Mouse (Mus musculus) testis, postnatal 10 days (tissue): Measurements from ENCODE around the gene Nup133.
A peak's percentile ranks its signal among the peaks of the same experiment; 100 is the strongest.

Source experiments
- DNase-seq: peaks from one replicate; pipeline ENCODE4 v3.0.0; 2021; ENCODE audit warnings: low spot score

Nup133 gene

DNA sequence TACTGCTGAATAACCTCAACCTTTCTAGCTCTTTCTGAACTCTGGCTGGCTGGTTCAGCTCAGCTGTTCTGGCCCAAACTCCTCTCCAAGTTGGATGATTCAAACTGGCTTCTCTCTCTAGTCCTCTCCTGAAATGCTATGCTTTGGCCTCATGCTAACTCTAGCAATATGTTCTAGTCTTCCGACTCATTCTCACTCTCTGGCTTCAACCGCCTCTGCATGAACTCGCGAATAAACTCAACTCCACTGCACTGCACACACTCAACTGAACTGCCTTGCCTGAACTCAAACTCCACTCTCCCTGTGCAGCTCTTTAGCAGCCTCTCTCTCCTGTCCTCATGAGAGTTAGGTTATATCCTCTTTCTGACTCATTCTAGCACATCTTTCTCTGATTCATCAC lies 61.9 kb downstream of the Nup133 start:
- no peak for DNase-seq

DNA sequence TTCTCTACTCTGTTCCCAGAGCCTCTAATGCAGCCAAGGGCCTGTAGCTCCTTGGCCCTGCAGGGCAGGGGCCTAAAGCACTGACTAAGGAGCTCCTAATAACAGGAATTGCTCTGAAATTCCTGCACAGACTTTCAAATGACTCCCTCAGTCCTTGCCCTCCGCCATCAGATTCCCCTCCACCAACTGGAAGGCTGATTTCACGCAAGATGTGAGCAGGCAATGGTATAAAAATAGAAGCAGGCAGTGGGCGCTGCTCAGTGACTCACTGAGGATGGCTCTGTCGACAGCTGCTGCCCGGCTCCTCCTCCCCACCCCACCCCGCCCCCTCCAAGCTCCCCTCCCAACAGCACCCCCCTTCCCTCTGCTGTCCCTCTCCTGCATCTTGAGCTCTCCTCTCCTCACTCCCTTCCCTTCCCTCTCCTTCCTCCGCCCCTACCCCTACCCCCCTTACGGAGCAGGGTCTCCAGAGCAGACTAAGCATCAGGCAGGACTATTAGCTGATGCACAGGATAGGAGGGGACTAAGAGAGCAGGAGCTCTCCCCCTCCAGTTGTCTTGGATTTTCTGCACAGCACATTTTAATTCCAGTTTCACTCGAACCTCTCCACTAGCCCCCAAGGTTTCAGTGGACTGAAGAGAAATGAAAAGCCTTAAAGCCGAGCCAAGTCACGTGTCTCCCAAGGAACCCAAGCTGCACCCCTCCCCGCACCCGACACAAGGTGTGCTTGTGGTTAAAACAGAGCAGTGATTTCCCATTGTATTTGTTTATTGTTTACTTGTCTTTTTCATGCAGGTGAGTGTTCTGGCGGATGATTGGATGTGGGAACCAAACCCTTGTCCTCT lies 64.1 kb downstream of the Nup133 start:
- no peak for DNase-seq

DNA sequence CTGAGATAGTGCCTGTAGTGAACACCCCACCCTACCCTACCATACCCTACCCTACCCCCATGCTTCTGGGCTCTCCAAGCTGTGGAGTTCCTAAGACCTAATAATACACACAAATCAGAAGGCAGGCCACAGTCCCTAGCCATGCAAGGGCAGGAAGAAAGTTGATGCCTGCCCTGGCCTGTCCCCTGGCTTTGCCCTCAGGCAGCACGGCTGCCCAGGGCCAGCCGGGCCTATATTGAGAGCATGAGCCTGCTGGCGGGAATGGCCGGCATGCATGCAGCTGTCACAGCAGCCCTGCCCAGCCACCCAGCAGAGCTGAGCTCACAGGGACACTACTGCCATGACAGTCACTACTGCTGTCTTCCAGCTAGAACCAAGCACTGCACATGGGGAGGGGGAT lies 66.0 kb downstream of the Nup133 start:
- DNase-seq = no peak

DNA sequence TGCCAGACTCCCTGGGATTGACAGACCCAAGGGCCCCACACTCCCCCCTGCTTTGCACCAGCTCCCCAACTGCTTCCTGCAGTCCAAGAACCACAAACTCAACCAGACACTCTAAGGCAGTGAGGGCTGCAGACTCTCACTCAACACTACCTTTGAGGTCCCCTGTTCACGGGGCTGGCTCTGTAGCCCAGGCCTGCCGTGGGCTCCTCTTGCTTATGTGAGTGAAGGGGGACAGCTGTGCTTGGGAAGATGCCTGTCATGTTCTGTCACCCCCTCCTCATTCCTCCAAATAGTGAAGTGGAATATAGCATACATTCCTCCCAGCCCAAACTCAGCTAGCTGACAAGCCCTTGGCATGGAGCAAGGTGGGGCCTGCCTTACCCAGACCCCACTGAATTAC lies 66.7 kb downstream of the Nup133 start:
- DNase-seq = no peak

DNA sequence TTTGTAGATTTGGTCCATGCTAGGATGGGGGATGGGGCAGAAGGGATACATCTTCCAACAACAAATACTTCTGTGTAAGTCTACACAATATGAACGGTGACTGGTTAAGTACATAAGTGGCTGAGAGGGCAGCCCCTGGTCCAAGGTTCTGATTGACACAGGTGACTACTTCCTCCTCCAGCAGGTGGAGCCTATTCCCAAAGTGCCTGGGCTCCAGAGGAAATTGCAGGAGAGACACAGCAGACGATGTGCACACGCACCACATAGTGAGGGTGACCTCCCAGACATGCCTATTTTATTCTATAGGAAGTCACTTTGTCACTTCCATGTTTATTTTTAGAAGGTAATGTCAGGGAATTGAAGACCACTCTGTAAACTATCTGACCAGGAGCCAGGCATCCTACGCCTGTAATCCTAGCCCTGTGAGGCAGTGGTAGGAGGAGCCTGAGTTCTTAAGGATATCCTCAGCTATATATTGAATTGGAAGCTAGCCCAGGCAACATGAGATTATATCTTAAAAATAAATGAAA lies 68.2 kb downstream of the Nup133 start:
- DNase-seq = no peak

GRCm38 (mm10) chr8:123880271-123880670 lies 68.8 kb downstream of the Nup133 start:
- no peak for DNase-seq

- DNase-seq = no peak
Observed at GRCm38 (mm10) chr8:123877865-123878264, 71.2 kb downstream of the Nup133 start.

GRCm38 (mm10) chr8:123874324-123874723 lies 74.7 kb downstream of the Nup133 start:
- no peak for DNase-seq

- DNase-seq = no peak
Observed at GRCm38 (mm10) chr8:123873364-123873763, 75.7 kb downstream of the Nup133 start.

GRCm38 (mm10) chr8:123872048-123872447 lies 77.0 kb downstream of the Nup133 start:
- no peak for DNase-seq

DNA sequence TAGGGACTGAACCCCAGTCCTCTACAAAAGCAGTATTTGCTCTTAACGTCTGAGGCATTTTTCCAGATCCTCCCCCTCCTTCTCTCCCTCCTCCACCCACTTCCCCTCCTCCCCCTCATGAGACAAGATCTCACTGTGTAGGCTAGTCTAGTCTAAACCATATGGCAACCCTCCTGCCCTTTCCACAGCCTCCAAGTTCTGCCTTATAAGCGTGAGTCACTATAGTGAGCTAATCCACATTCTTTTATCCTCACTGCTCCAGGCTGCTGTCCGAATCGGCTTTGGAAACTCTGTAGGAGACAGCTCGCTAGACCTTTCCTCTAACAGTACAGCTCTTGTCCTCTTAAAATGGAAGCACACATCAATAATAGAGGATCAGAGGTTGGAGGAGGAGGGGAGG lies 82.1 kb downstream of the Nup133 start:
- no peak for DNase-seq

- no peak for DNase-seq
Observed at GRCm38 (mm10) chr8:123865786-123866185, 83.3 kb downstream of the Nup133 start.

- no peak for DNase-seq
Observed at GRCm38 (mm10) chr8:123860386-123860785, 88.7 kb downstream of the Nup133 start.

DNA sequence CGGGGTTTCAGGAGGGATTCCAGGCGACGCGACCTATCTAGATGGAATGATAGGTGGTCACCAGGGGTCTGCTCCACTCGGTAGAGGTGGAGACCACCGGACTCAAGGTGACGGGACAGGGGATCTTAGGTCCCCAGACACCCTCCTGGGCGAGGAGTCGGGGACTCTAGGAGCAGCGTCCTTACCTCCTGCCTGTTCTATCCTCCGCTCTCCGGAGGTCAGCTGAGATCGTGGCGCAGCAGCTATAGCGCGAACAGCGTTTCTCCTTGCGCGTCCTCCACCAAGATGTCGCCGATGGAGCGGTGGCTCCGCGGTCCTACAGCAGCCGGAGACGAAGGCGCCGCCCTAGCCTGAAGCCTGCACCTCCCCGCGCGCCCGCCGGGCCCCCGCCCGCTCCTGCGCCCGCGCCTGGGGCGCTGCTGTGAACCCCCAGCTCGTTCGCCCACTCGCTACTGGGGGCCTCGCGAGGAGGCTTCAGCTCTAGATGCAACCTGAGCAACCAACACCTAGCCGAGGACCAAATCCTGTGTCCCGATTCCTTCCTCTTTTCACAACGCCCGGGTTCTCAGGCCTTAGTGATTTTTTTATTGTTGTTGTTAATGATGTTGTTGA lies 89.3 kb downstream of the Nup133 start, which contains the start of gene Ccsap:
Ccsap (minus strand) TSS at position 562 of the 612 bp plus-strand sequence.
- peak; percentile 65 for DNase-seq

DNA sequence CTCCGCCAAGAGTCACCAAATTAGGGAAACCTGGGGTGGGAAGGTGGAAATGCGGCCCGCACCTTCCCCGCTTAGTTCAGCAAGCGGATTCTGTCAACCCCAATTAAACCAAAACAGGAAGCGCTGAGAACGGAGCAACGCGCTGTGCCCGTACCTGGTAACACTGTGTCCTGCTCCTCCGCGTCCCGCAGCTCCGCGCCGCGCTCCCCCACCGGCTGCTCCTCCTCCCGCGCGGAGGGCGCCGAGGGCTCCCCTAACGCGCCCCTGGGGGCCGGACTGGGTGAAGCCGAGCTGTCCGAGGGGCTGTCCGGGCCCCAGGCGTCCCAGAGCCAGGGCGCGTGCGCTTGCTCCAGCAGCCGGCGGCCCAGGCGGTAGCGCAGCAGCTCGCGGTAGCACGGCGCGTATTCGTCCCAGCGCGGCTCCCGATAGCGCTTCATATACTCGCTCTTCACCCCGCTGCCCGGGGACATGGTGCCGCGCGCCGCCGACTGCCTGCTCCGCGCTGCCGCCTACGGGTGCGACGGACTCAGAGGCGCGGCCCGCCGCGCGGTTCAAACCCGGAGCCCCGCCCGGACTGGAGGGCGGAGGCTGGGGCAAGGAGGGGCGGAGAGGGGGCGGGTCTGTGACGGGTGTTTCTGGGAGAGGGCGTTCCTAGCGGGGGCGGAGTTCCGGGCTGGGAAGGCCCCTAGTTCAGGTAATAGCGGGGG lies 90.0 kb downstream of the Nup133 start:
- DNase-seq = peak; percentile 96

- DNase-seq = no peak
Observed at GRCm38 (mm10) chr8:123858574-123858940, 90.5 kb downstream of the Nup133 start.

- no peak for DNase-seq
Observed at GRCm38 (mm10) chr8:123857361-123857760, 91.7 kb downstream of the Nup133 start.

- DNase-seq = no peak
Observed at GRCm38 (mm10) chr8:123854733-123855475, 94.2 kb downstream of the Nup133 start.

DNA sequence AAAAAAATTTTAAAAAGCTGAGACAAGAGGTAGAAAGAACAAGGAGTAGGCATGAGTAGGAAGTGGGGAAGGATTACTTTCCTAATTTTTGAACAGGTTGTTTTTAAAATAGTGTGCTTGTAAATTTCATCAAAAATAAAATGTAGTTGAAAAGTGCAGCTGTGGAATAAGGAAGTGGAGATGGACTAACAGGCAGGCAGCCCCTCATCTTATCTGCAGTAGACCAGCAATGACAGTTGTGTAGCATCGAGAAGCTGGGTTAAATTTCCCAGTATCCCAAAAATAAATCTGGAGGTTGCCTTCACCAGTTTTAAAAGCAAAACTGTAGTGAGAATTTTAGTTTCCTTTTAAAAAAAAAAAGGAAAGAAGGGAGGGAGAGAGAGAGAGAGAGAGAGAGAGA lies 94.8 kb downstream of the Nup133 start:
- DNase-seq = no peak

GRCm38 (mm10) chr8:123851590-123851989 lies 97.5 kb downstream of the Nup133 start:
- no peak for DNase-seq

GRCm38 (mm10) chr8:123849352-123849751 lies 99.7 kb downstream of the Nup133 start:
- DNase-seq = no peak

DNA sequence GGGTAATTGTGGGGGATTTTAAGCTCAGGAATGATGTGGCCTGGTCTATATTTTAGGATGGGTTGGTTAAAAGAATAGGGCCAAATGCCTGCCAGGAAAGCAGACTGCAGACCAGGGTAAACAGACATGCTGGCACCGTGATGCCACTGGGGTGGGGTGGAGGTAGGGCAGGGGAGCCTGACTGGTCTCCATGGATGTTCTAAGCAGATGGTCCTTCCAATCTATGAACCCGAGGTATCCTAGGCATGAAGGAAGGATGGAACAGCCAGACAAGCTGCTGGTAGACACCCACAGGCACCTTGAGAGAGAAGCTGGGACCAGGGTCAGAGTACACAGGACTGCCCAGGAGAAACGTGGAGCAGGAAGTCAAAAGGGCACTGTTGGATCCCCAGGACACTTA lies 101.5 kb downstream of the Nup133 start:
- DNase-seq = no peak
